Mouse (Mus musculus) 3134 (cell line): ENCODE results near the gene BC049352.

Experiments
- DNase-seq: peaks from one replicate; pipeline ENCODE4 v3.0.0-alpha.2; 2011; ENCODE audit warnings: low spot score; ENCODE audit not compliant: insufficient read length; ENCODE audit errors: extremely low read depth

The BC049352 gene

DNA sequence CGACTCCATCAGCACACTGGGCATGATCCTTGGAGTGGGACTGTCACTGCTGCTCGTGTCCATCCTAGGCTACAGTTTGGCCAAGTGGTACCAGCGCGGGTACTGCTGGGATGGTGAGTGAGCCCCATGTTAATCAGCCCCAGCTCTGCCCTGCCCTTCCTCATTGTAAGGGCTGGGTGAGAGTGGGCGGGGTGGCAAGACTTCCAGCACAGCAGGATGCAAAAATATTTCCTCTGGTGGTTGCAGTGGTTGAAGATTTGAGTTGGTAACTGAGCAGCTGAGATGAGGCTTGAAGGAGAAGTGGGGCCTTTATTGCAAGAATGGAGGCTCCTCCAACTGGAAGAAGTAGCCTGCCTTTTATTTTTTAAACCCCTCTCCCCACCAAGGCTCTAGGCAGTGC lies 59.6 kb downstream of the BC049352 start:
- DNase-seq = no peak

DNA sequence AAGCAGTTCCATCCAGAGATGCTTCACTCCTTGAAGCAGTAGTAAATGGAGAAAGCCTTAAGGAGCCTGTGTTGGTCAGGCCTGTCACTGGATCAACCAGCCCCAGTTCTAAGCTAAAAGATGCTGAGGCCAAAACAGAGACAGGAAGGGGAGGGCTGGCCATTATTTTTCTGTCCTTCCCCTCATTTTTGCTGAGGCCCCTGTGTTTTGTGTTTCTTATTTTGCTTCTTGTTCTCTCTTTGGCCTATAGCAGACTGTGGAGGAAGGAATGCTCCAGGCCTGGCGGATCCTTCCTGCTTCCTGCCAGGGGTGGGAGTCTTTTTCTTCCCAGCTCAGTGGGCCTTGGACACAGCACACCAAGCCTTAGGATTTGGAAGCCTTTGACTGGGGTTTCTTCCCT lies 63.6 kb downstream of the BC049352 start:
- no peak for DNase-seq

DNA sequence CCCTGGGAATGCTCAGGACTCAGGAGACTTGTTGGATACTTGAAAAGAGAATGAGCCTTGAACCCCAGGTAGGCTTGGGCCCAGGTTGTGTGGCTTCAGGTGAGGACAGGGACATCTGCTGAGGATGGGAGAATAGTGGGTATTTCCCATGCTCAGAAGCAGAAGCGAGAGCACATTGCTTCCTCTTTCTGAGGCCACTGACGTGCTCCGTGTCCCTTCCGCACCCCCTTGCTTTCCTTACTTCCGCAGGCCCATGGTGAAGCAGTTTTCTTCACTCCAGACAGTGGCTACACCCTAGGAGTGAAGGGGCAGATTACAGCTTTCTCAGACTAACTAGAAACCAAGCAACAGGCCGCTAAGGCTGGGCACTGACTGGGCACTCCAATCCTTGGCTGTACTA lies 64.3 kb downstream of the BC049352 start:
- no peak for DNase-seq

DNA sequence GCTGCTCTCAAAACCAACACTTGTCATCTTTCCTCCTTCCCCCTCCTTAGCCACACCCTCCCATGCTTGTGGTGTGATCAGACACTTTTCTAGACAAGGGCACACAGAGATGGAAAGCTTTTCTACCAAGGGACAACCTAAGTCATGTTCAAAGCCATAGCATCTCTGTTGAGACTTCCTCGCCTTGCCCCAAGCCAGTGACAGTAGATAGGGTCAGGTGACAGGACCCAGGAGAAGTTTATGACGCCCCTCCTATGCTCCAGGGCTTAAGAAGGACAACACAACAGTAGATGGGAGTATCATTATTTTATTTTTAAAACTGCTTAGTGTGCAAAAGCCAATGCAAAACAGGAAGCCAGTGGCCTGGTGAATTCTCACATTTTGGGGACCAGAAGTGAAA lies 65.7 kb downstream of the BC049352 start:
- DNase-seq = no peak

DNA sequence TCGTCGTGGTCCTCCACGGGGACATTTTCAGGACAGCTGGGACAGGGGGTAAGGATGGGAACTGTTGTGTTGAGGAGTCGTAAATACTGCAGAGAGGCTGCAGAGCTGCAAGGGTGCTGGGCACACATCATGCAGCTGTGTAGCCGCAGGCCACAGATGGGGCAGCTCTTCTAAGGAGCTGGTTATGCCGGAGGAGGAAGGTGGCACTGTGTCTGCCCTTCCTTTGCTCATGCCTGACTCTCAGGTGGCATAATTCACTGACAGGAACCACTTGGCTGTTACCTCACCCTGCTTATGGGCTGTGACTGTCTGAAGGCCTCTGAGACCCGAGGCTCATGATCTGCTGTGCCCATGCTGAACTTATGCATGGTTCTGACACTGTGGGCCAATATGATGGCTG lies 68.5 kb downstream of the BC049352 start:
- no peak for DNase-seq

DNA sequence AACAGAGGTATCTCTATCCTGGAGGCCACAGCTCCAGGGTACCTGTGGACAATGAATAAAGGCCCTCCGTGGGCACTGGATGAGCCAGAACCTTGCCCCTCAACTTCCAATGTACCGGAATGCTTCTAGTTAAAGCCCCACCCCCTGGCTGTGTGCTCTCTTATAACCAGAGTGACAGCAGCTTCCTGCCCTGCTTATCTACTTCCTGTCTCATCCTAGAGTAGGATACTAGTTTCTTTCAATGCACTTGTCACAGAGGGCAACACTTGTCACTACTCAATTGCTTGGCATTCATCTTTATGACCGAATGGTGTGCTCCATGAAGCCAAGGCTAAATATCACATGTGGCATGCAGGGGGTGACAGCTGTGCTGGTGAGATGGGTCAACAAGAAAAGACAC lies 69.5 kb downstream of the BC049352 start:
- no peak for DNase-seq

DNA sequence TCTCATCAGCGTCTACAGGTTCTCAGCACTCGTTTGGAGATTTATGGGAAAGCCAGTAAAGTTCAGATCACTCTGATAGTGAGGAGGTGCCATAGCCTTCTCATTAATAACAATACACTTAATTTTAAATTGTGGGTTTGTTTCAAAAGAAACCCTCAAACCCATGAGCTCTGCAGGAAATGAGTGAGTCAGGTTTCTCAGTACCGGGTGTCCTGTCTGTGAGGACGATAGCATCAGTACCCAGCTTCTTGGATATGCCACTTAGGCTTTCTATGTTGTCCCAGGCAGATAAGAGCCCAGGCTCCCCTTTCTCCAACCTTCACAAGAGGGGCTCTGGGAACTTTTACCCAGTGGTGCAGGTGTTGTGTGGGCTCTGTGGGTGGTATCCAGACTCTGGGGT lies 70.2 kb downstream of the BC049352 start:
- DNase-seq = no peak

DNA sequence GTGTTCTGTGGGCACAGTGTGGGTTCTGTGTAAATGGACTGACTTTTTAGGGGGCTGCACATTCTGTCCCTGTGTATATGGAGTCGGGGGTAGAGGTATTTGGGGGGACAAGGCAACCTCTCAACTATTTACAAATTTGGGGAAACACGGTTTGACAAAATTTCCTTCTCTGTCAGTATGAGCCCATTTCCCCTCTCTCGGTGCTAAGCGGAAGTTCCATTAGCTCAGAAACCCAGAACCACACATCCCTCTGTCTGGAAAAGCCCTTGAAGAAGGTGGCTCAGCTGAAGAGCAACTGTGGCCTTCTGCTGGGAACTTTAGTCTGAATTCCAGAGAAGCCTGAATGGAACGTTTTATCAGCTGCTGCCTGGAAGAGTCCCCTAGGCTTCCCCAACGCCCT lies 70.6 kb downstream of the BC049352 start:
- DNase-seq = no peak

DNA sequence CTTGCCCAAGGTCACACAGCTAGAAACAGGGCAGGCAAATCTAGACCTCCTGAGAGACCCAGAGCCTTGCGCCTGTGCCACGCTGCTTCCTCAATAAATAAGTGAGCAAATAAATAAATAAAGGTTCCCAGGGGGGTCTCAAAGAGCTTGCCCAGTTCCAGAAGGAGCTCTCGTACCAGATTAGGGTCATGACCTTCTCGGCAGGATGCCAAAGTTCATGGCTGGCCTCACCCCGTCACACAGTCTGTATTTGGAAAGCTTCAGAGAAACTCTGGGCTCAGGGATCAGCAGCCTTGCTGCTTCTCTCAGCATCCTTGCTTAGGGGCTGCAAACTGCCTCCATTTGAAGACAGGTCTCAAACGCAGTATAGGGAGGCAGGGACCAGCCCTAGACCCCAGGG lies 72.2 kb downstream of the BC049352 start:
- DNase-seq = no peak

DNA sequence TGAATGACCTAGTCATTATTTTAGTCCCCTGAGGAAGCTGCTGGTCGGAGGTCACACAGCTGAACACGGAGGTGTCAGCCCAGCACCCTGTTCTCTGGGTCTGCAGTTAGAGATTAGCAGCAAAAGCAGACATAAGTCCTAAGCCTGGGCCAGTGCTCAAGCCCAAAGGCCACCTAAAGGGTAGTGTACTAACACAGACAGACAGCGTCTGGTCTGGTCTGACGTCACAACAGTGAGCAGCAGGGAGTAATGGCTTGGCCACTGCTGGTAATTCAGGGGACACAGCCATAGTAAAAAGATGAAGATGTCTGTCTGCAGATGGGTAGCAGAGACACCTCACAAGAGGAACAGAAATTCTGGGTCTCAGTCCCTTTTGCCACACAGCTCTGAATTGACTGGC lies 72.8 kb downstream of the BC049352 start:
- DNase-seq = no peak

DNA sequence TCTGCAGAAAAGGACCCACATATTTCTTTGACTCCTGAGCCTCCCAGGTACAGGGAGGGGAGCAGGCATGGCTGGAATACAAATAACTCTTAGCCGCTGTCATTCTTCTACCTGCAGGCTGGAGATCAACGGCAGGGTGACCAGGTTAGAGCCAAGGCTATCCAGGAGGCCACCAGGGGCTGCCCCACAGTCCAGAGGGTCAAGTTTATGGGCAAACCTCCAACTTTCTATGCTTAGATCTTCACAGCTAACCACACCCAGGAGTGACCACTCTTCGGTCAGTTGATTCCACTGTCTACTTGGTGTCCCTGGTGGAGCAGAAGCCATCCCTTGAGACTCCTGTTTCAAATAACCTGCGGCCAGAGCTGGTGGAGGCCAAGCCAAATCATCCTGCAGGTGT lies 73.6 kb downstream of the BC049352 start:
- no peak for DNase-seq

DNA sequence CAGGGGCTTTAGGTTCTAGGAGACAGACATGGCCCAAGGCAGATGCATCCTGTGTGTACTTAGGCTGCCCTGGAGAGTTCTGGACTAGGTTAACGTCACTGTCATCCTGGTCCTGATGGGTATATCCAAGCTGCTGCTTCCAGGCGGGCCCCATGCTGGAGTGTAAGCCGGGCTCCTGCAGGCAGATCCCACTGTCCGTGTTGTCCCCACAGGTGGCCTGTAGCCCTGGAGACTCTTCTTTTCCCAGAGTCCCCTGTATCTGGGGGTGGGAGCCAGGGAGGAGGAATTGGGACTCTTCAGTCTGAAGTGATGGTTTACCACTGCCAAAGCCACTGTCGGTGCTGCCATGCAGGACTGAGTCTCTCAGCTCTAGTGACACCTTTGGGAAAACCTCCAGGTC lies 74.2 kb downstream of the BC049352 start:
- no peak for DNase-seq

DNA sequence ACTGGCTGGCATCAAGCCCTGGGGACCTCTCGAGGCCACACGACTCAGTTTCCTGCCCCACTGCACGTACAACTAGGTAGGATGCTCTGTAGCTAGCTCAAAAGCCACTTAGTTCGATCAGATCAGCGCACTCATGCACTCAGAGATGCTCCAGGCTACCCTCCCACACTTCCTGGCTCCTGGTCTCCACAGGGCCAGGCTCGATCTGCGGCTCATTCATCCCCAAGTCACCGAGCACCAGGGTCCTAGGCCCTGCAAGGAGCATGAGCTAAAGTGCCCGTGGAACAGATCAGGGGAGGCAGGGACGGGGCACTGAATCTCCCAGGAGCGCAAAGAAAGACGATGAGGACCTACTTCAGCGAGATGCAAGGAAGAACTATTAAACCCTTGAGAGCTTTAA lies 77.3 kb downstream of the BC049352 start:
- no peak for DNase-seq

DNA sequence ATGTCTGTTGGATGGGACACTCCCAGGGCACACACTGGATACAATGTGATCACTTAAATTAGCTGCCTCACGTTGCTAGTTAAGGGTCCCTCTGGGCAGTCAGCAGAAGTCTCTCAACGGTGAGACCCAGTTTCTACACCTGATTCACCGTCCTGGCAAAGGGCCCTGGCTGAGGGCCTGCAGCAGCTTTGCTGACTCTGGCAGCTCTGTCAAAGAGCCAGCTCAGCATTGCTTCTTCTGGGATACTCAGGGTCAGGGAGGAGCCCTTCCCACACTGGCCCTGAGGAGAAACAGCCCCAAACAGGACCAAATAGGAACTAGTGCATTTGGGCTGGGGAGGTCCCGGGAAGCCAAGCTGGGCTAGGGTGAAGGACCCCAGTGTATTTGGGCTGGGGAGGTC lies 79.7 kb downstream of the BC049352 start:
- no peak for DNase-seq

DNA sequence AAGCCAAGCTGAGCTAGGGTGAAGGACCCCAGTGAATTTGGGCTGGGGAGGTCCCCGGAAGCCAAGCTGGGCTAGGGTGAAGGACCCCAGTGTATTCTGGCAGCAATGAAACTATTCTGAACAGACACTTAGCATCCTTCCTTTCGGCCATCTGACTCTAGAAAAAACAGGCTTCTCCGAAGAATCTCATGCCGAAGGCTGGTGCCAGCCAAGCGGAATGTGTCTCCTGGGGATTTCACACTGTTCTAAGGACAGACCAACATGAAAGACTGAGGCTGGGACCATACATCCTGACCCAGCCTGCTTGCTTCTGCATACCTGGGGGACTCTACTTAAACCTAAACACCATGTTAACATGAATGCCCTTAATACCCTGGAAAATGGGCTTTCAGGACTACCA lies 80.1 kb downstream of the BC049352 start:
- DNase-seq = no peak

DNA sequence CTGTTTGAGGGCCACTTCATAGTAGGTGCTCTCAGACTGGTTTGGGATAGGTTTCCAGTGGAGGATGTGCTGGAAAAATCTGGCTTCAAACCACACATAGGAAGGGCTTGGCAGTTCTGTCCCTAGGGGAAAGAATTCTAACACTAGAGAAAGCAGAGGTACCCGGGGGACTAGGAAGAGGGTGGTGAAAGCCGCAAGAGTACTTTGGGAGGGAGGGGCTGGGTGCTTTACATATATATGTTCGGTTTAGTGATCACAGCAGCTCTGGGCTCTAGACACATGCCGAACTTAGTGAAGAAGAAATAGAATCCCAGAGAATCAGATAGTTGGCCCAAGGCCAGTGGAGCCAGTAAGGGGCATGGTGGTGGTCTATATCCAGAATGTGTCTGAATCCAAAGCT lies 85.3 kb downstream of the BC049352 start:
- DNase-seq = no peak

DNA sequence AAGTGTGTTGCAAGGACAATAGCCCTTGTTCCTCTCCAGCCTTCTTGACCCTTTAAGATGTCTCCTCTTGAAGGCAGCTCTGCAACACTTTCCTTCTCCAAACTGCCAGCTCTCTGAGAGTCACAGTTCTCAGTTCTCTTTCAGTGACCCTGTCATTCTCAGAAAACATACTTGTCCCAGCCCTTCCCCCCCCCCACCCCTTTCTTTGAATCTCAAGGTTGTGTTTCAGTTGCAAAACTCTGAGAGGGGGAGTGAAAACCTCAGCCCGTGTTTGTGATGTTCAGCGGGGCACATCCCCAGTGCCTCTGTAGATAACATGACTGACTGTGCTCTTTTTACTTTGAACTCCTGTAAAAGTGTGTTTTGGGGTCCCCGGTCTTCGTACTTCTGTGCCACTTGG lies 86.3 kb downstream of the BC049352 start:
- DNase-seq = no peak

DNA sequence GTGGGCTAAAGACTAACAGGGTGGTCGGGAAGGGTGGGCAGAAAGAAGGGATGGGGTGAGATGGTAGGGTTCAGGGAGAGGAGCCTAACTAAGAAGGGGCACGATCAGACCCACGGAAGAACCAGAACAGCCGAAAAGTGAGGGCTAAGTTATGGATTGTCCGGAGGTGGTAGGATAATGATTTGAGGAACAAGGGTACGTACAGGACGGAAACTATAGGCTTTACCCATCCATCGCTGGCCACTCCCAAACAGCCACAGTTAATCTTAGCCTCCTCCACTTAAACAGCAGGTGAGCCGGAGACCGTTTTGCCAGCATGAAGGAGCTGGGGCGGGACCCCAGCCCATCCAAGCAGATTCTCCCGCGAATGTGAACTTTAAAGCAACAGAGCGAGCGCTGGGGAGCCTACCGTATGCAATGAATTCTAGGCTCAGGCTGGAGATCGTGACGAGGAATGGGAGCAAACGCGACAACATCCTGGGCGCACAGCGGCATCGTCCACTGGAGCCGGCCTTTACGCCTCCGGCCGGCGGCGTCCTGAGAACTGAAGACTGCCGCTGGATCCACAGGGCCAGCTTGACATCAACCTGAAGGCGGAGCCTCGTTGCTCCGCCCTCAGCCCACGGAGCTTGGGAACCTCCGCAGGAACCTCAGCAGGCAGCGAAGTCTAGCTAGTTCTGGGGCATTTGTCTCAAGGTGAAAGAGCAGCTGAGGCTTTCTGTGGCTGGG lies 87.0 kb downstream of the BC049352 start, which contains the start of gene Il10ra:
Gene Il10ra, minus strand, starts transcription at position 553 of the 729 bp plus-strand sequence.
- DNase-seq = no peak

DNA sequence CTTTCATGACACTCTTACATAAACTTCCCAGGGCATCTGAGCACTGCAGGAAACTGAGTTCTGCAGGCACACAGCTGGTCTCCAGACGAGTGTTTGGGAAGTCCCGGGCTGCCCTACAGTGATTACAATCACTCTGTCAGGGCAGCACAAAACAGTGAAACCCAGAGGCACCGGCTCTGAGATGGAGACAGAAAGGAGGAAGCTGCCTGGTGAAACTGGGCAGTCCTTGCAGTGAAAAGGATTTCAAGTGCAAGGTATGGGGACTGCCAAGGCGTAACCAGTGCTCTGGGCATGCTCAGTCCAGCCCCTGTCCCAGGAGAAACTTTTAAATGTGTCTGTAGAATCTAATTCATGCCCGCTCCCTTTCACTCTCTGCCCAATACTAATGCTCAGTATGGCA lies 90.4 kb downstream of the BC049352 start:
- DNase-seq = no peak

DNA sequence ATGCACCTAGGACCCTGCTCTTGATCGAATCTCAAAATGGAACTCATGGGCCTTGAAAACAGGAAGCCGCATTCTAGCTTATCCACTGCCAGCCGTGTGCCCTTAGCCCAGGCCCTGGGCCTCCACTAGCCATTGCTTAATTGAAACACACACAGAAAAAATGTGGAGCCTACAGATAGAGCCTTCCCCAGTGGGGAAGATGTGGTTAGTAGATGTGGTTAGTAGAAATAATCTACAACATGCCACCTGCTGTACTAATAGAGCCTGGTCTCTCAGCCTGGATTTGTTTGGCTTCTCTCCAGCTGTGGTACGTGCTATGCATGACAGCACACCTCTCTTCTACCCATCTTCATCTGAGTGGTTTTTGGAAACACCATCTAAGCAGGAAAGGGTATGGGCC lies 92.4 kb downstream of the BC049352 start:
- DNase-seq = no peak

DNA sequence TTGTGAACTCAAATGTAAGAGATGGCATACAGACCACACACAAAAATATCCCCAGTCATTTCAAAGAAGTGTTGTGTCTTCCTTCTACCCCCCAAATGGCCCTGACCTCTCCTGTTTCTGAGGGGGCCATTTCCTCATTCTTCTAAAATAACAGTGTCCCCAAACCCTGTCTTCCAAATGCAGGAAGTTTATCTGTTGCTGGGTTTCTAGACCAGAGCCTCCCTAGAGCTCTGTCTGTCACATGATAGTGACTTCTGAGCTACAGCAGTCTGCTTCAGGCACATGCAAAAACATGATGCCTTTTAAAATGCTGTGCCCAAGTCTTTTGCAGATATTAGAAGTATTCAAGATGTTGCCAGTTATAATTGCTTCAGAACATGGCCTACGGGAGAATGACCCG lies 92.8 kb downstream of the BC049352 start:
- DNase-seq = no peak

DNA sequence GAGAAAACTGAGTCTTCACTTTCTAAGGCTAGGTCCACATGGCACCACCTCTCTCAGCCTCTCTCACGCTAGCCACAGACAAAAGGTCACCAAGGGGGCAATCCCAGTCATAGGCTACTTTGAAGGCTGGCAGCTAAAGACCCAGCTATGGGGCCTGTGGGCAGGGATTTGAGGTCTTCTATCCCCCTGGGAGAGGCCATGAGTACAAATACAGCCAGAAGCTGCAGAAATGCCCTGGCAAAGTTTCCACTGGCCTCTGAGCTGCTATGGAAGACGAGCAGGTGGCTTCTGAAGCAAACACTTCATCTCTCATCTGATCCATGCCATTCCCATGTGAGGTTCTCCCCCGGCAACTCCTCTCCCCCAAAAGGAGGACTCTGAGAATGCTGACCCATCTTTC lies 98.3 kb downstream of the BC049352 start:
- DNase-seq = no peak

DNA sequence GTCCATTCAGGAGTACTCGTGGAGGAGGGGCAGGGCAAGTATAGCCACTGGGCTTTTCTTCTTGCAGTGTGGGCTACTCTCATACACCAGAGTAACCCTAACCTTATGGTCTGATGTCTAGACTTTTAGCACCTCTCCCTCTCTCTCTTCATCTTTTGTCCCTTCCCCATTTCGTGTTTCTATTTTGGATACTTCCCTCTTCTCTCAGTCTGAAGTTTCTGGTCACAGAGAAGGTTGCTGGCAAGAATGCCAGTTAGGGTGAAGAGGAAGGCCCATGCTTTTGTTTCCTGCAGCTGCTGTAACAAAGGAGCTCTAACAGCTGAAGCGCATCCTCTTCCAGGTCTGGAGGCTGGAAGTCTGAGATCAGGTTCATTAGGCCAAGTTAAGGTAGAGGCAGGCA lies 99.1 kb downstream of the BC049352 start:
- no peak for DNase-seq
